Comparison of ENCODE assay signal across 13 mouse cellular contexts in genomic region chr3:51194075-51194474, GRCm38 (mm10). TPM values are rescaled to one million over a fixed set of nuclear protein-coding genes. Genes with fewer than 3 reads are reported as not detected.
DNase-seq lines count a peak whose midpoint lies in the region; ATAC-seq and TF ChIP-seq lines count a peak whose summit lies in the region.
"Had no signal": no experiment of that assay in that cellular context is flagged by ENCODE, and none has a peak within 500 bp of the region (broad histone marks: within the 10 kb centered on the region; RNA-seq: fewer than 3 reads in every experiment).

No protein-coding gene starts in this region.

- no peak overlapping the region for H3K9ac ChIP-seq in heart, adult 2 months (ENCODE audit: low read depth, low read length)
- peak overlapping the region; percentile 9; the same call in 1 of the 2 replicates for H3K9ac ChIP-seq in MEL (ENCODE audit: control insufficient read depth, low read depth, low read length, poor library complexity, severe bottlenecking)
- H3K9ac ChIP-seq in hindbrain, embryonic 13.5 days: no peak overlapping the region
- no peak overlapping the region for H3K9ac ChIP-seq in forebrain, embryonic 15.5 days (replicated peaks)
- H3K9ac ChIP-seq: embryonic facial prominence, embryonic 13.5 days had no signal

- no peak overlapping the region for H3K4me3 ChIP-seq in heart, adult 2 months
- no peak overlapping the region for H3K4me3 ChIP-seq in heart, embryonic 10.5 days
- H3K4me3 ChIP-seq in MEL (ENCODE audit: control insufficient read depth in 1 of 2, insufficient read depth in 1 of 2, low read depth in 2 of 2, low read length in 2 of 2): no peak overlapping the region
- no peak overlapping the region for H3K4me3 ChIP-seq in hindbrain, embryonic 13.5 days
- no peak overlapping the region for H3K4me3 ChIP-seq in forebrain, embryonic 15.5 days
- H3K4me3 ChIP-seq: embryonic facial prominence, embryonic 13.5 days had no signal

- H3K4me1 ChIP-seq in heart, adult 2 months (ENCODE audit: control insufficient read depth, insufficient read depth, low read length): peaks cover 19% of the 10 kb centered on the region
- H3K4me1 ChIP-seq in heart, embryonic 10.5 days: peaks cover 12% of the 10 kb centered on the region; the same call in 1 of the 2 replicates
- H3K4me1 ChIP-seq in MEL (ENCODE audit: control insufficient read depth in 1 of 2, insufficient read depth in 2 of 2, low read length in 2 of 2): peaks cover 4 to 9% of the 10 kb centered on the region in 2 experiments; a peak in 3 of 4 replicates
- peaks cover 4% of the 10 kb centered on the region; the same call in 1 of the 2 replicates for H3K4me1 ChIP-seq in hindbrain, embryonic 13.5 days (replicated peaks)
- no peaks in the 10 kb centered on the region for H3K4me1 ChIP-seq in forebrain, embryonic 15.5 days

- no peaks in the 10 kb centered on the region for H3K79me2 ChIP-seq in heart, adult 2 months (replicated peaks; ENCODE audit: control insufficient read depth, insufficient read depth, low read length)
- no peaks in the 10 kb centered on the region for H3K79me2 ChIP-seq in MEL (ENCODE audit: control insufficient read depth, insufficient read depth, low read length, poor library complexity)

- peaks cover 4% of the 10 kb centered on the region for H3K36me3 ChIP-seq in heart, adult 2 months (ENCODE audit: control insufficient read depth, insufficient read depth, low read length)
- H3K36me3 ChIP-seq in heart, embryonic 10.5 days: no peaks in the 10 kb centered on the region
- 0 out of 4 replicates have a peak, but pooled peaks cover 0 to 3% of the 10 kb centered on the region in 2 experiments for H3K36me3 ChIP-seq in MEL (ENCODE audit: control insufficient read depth in 1 of 2, insufficient read depth in 2 of 2, low read length in 2 of 2)
- no peaks in the 10 kb centered on the region for H3K36me3 ChIP-seq in hindbrain, embryonic 13.5 days
- no peaks in the 10 kb centered on the region for H3K36me3 ChIP-seq in forebrain, embryonic 15.5 days
- H3K36me3 ChIP-seq: embryonic facial prominence, embryonic 13.5 days had no signal

- ATAC-seq in hindbrain, embryonic 13.5 days (ENCODE audit: low FRiP score): no peak
- ATAC-seq in forebrain, embryonic 15.5 days (replicated peaks): no peak

- intact Hi-C loops in heart, adult 2 months (cut with DNase I): loop anchor here (1.0 kb wide), 1 partner anchor 30 kb away; the partner anchor contains the start of gene Noct

- H3K9me3 ChIP-seq in heart, embryonic 10.5 days: no peaks in the 10 kb centered on the region
- no peaks in the 10 kb centered on the region for H3K9me3 ChIP-seq in MEL (replicated peaks; ENCODE audit: insufficient read depth, low read length)
- no peaks in the 10 kb centered on the region for H3K9me3 ChIP-seq in hindbrain, embryonic 13.5 days
- no peaks in the 10 kb centered on the region for H3K9me3 ChIP-seq in forebrain, embryonic 15.5 days
- H3K9me3 ChIP-seq: embryonic facial prominence, embryonic 13.5 days had no signal

- peak; percentile 91 for TF ChIP-seq EP300 in heart, adult 2 months (IDR thresholded peaks at IDR 0.05; ENCODE audit: insufficient read depth, low read depth, low read length)
- TF ChIP-seq EP300 in MEL (IDR thresholded peaks at IDR 0.05; ENCODE audit: low read depth in 1 of 2, low read length in 2 of 2): no peak

- peak overlapping the region; percentile 52 for H3K27ac ChIP-seq in heart, adult 2 months
- no peak overlapping the region for H3K27ac ChIP-seq in heart, embryonic 10.5 days
- H3K27ac ChIP-seq in MEL (ENCODE audit: control insufficient read depth, low read depth, low read length): no peak overlapping the region
- H3K27ac ChIP-seq in hindbrain, embryonic 13.5 days: no peak overlapping the region
- no peak overlapping the region for H3K27ac ChIP-seq in forebrain, embryonic 15.5 days (replicated peaks)
- H3K27ac ChIP-seq: embryonic facial prominence, embryonic 13.5 days; macrophage had no signal

- peak; percentile 70 to 83 for DNase-seq in heart, adult 2 months
- no peak for DNase-seq in heart, embryonic 10.5 days (ENCODE audit: low spot score)
- DNase-seq in MEL (ENCODE audit: low read depth, low spot score): peak; percentile 30
- peak; percentile 73 for DNase-seq in gastrocnemius, postnatal 10 days
- peak; percentile 32 to 49 for DNase-seq in kidney, postnatal 4 days
- DNase-seq in layer of hippocampus, adult 8-10 months (ENCODE audit: low spot score in 2 of 2): no peak
- DNase-seq: cerebellum, adult 18-20 months; left cerebral cortex, postnatal 4 days; right cerebral cortex, postnatal 25 days had no signal

- TF ChIP-seq POLR2A in heart, adult 2 months (IDR thresholded peaks at IDR 0.05; ENCODE audit: insufficient read depth, low read depth, low read length): peak; percentile 42; the same call in 1 of the 2 replicates
- TF ChIP-seq POLR2A in MEL (IDR thresholded peaks at IDR 0.05; ENCODE audit: control insufficient read depth in 1 of 2, insufficient read depth in 1 of 2, low read depth in 1 of 2, low read length in 2 of 2, poor library complexity in 1 of 2): no peak

- WGBS in heart, adult 2 months: 29% methylated on average over 6 of the region's 6 CpGs
- 62% methylated on average over 6 of the region's 6 CpGs for whole genome bisulfite sequencing in heart, embryonic 10.5 days
- 77% methylated on average over 6 of the region's 6 CpGs for WGBS in hindbrain, embryonic 13.5 days
- 76% methylated on average over 6 of the region's 6 CpGs for WGBS in forebrain, embryonic 15.5 days

- TF ChIP-seq RAD21 in MEL (IDR thresholded peaks at IDR 0.05; ENCODE audit: low read depth, low read length): no peak

- H3K27me3 ChIP-seq in heart, adult 2 months (ENCODE audit: control insufficient read depth, insufficient read depth, low read length): no peaks in the 10 kb centered on the region
- no peaks in the 10 kb centered on the region for H3K27me3 ChIP-seq in heart, embryonic 10.5 days (ENCODE audit: insufficient read depth, poor library complexity, severe bottlenecking)
- H3K27me3 ChIP-seq in MEL (ENCODE audit: control insufficient read depth in 1 of 2, insufficient read depth in 2 of 2, low read length in 2 of 2): no peaks in the 10 kb centered on the region; a peak in 1 of 4 replicates
- no peaks in the 10 kb centered on the region for H3K27me3 ChIP-seq in hindbrain, embryonic 13.5 days
- no peaks in the 10 kb centered on the region for H3K27me3 ChIP-seq in forebrain, embryonic 15.5 days
- H3K27me3 ChIP-seq: embryonic facial prominence, embryonic 13.5 days had no signal

- no peak for TF ChIP-seq CTCF in heart, adult 2 months (IDR thresholded peaks at IDR 0.05)
- no peak for TF ChIP-seq CTCF in MEL (IDR thresholded peaks at IDR 0.05 in 2 of 3, conservative IDR thresholded peaks at IDR 0.05 in 1 of 3; ENCODE audit: control insufficient read depth in 1 of 3, insufficient read depth in 1 of 3, low read depth in 2 of 3, low read length in 3 of 3, poor library complexity in 1 of 3, severe bottlenecking in 1 of 3)

- no peak overlapping the region for H3K4me2 ChIP-seq in hindbrain, embryonic 13.5 days
- no peak overlapping the region for H3K4me2 ChIP-seq in forebrain, embryonic 15.5 days (replicated peaks)
- H3K4me2 ChIP-seq: embryonic facial prominence, embryonic 13.5 days had no signal

TF ChIP-seq in MEL, 35 proteins besides CTCF, POLR2A, EP300 and RAD21:
- TF ChIP-seq USF1 (IDR thresholded peaks at IDR 0.05; ENCODE audit: low read depth, low read length) (no peak), POLR2AphosphoS5 (IDR thresholded peaks at IDR 0.05; ENCODE audit: borderline replicate concordance, low read depth, low read length) (no peak), MYB (IDR thresholded peaks at IDR 0.05; ENCODE audit: low read depth, low read length) (no peak), ELF1 (IDR thresholded peaks at IDR 0.05; ENCODE audit: low read depth, low read length) (no peak), TCF12 (IDR thresholded peaks at IDR 0.05; ENCODE audit: low read depth, low read length) (no peak), ZMIZ1 (IDR thresholded peaks at IDR 0.05; ENCODE audit: low read depth, low read length) (no peak), MEF2A (IDR thresholded peaks at IDR 0.05; ENCODE audit: extremely low read depth, insufficient replicate concordance, low read depth, low read length, poor library complexity, severe bottlenecking) (no peak), JUND (IDR thresholded peaks at IDR 0.05; ENCODE audit: low read depth, low read length) (no peak), HCFC1 (IDR thresholded peaks at IDR 0.05; ENCODE audit: low read depth, low read length) (no peak), GABPA (IDR thresholded peaks at IDR 0.05; ENCODE audit: low read depth, low read length) (no peak), TAL1 (IDR thresholded peaks at IDR 0.05; ENCODE audit: low read length) (no peak), MXI1 (IDR thresholded peaks at IDR 0.05; ENCODE audit: low read depth, low read length) (no peak)

RNA-seq across cellular contexts. Expression of gene Noct, which starts 30.2 kb away (rescaled TPM):
- total RNA-seq in heart, adult 2 months (2021): 10 to 100 TPM; 39.4 to 45.1 TPM
- polyA plus RNA-seq in heart, adult 2 months (2012; rRNA removed): 23.2 and 28.9 TPM in 2 replicates
- polyA plus RNA-seq in heart, embryonic 10.5 days (2016; fragmentation: Nextera tagmentation; extraction: Ambion mirVana): 10.7 and 13.7 TPM in 2 replicates
- total RNA-seq in MEL (2012; rRNA removed): 16.4 and 17.8 TPM in 2 replicates
- polyA plus RNA-seq in MEL (2012; ENCODE audit: insufficient read depth in 1 of 2, insufficient read length in 2 of 2, low read depth in 1 of 2, low replicate concordance in 2 of 2, missing spikeins in 1 of 2): 10 to 100 TPM in 1 of 2 experiments, not detected in 1; 26.7 TPM
- total RNA-seq in gastrocnemius, postnatal 10 days (2021): 10 to 100 TPM; 11.0 to 14.3 TPM
- total RNA-seq in layer of hippocampus, adult 8-10 months (2022): 10 to 100 TPM; 51.9 to 55.4 (median 52.9) TPM
- 21.5 and 22.0 TPM in 2 replicates for polyA plus RNA-seq in hindbrain, embryonic 13.5 days (2015; fragmentation: Nextera tagmentation; extraction: Ambion mirVana)
- 22.5 and 24.5 TPM in 2 replicates for polyA plus RNA-seq in forebrain, embryonic 15.5 days (2015; fragmentation: Nextera tagmentation; extraction: Ambion mirVana)

Comparison
In these comparisons a context has a peak if more than half of its experiments do, and no peak if none do; other contexts are left out.
1. DNase-seq: peak in heart, adult 2 months (2 of 2), MEL (single experiment), gastrocnemius, postnatal 10 days (single experiment) and kidney, postnatal 4 days (2 of 2); none in heart, embryonic 10.5 days (single experiment) and layer of hippocampus, adult 8-10 months (0 of 2).